Mouse (Mus musculus) C2C12 (cell line): ENCODE measurements around the gene Prdm1.

ENCODE experiments used
- CTCF ChIP-seq: IDR thresholded peaks from one replicate; pipeline ENCODE4 v1.5.1; 2011; ENCODE audit not compliant: control insufficient read depth, insufficient read depth, insufficient read length
- FOSL1 ChIP-seq: IDR thresholded peaks from one replicate; pipeline ENCODE4 v1.8.0; 2011; ENCODE audit warnings: mild to moderate bottlenecking, low read length; ENCODE audit not compliant: poor library complexity, insufficient read depth, severe bottlenecking
- MAX ChIP-seq: IDR thresholded peaks from one replicate; pipeline ENCODE4 v1.6.1; 2011; ENCODE audit warnings: mild to moderate bottlenecking, control low read depth
- MYOD1 ChIP-seq: IDR thresholded peaks from one replicate; pipeline ENCODE4 v1.6.1; 2011; ENCODE audit warnings: low read depth; ENCODE audit not compliant: control insufficient read depth, insufficient read length
- MYOG ChIP-seq: IDR thresholded peaks from one replicate; pipeline ENCODE4 v1.6.1; 2011; ENCODE audit not compliant: control insufficient read depth, insufficient read length; ENCODE audit errors: extremely low read depth
- USF1 ChIP-seq: IDR thresholded peaks from one replicate; pipeline ENCODE4 v1.6.1; 2011; ENCODE audit warnings: low read depth, mild to moderate bottlenecking, control low read depth, moderate library complexity

DNA sequence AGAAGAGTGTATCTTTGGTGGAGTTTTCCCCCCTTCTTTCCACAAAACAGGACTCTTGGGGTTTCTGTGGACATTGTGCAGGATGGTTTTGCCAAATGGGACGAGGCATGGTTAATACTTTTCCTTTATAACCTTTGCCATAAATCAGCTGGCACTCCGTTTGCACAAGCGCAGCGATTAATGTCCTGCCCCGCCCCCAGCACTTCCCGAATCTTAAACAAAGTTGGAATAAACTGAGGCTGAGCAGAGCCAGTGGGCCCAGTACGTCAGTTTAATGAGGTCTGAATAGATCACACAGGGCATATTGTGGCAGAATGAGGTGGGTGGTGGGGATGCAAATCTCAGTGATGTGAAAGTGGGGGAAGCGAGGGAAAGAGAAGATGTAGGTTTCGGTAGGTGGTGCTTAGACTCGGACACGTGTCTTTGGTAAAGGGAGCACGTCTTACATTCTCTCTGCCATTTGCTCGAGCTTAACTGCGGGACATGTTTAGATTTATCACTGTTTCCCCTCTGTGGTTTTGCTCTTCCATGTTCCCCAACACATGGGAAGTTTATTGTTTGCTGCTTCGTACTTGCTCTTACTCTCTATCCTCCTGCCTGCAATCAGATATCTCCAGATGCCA, 28.3 kb downstream of the Prdm1 start:
- TF ChIP-seq CTCF (no peak), MAX (no peak), MYOG (no peak), FOSL1 (no peak), USF1 (no peak), MYOD1 (no peak)
